Mouse (Mus musculus): ENCODE measurements around the gene Cd93. TPM values are rescaled to one million over a fixed set of nuclear protein-coding genes. Genes with fewer than 3 reads are reported as not detected.

The Cd93 gene
- total RNA-seq, 2 experiments from 2014 or later, result 12.6 to 16.5 TPM

DNA sequence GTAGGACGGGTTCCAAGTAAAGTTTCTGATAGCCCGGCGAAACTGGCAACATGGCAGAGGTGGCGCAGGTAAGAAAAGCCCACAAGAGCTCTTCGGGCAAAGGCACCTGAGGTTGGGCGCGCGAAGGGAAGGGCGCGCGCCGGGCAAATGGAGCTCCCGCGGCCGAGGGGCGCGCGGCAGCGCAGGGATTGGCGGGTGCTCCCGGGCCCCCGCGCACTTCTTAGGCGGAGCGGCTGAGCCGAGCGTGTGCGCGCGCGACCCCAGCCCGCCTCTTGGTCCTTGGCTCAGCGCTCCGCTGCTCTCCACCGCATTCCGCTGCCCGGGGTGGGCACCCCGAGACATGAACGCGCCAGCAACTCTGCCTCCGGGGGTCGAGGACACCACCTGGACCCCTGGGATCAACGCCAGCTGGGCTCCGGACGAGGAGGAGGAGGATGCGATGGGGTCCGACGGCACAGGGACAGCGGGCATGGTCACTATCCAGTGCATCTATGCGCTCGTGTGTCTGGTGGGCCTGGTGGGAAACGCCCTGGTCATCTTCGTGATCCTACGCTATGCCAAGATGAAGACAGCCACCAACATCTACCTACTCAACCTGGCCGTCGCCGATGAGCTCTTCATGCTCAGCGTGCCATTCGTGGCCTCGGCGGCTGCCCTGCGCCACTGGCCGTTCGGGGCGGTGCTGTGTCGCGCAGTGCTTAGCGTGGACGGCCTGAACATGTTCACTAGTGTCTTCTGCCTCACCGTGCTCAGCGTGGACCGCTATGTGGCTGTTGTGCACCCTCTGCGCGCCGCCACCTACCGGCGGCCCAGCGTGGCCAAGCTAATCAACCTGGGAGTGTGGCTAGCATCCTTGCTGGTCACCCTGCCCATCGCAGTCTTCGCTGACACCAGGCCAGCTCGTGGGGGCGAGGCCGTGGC lies 48.0 kb downstream of the Cd93 start, which contains the start of gene Sstr4:
Gene Sstr4, plus strand, starts transcription at position 214 of the 921 bp plus-strand sequence.
- DNase-seq, result peak; percentile 74
- intact Hi-C loops (cut with DNase I), result loop anchor here (10.0 kb wide), 1 partner anchor 121 kb away; no protein-coding TSS in a partner anchor
- peak; percentile 81 for TF ChIP-seq CTCF (IDR thresholded peaks at IDR 0.05)
- H3K4me3 ChIP-seq, result peak within 1 kb of the TSS; percentile 75
- H3K27ac ChIP-seq, result peak within 1 kb of the TSS; percentile 75

DNA sequence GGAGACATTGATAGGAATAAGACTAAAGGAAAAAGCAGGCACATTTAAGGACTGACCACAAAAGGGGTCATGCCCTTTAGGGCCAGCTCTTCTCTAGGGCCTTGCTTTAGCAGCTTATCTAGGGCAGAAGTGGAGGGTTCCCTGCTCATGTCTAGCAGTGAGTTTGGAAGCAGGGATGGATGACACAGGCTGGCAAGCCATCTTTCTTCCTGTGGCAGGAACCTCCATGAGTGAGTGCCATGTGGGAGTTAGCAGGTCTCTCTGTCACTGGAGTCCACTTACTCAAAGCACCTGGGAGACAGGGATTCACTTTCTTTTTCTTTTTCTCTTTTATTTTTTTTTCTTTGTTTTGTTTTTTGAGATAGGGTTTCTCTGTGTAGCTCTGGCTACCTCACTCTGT lies 49.5 kb downstream of the Cd93 start:
- Histone ChIP-seq H3K27ac (no peak overlapping the region), H3K4me3 (no peak overlapping the region)
- intact Hi-C loops (cut with DNase I), result loop anchor here (10.0 kb wide), 1 partner anchor 119 kb away; no protein-coding TSS in a partner anchor
- TF ChIP-seq CTCF (IDR thresholded peaks at IDR 0.05), result no peak
- no peak for DNase-seq

DNA sequence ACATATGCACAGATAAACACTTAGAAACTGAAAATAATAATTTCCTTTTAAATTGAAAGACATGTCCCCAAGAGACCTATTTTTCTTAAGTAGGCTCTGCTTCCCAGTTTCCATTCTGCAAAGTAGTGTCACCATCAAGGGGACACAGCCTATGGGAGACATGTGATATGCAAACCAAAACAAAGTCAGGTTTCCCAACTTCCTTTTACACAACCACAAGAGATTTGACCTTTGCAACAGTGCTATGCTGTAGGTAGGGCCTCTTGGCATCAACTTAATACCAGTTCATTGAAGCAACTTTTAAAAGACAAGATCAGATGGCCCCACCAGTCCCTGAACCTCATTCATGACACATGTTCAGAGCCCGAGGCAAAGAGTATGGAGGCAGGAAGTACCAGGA lies 50.2 kb downstream of the Cd93 start:
- Histone ChIP-seq H3K27ac (no peak overlapping the region), H3K4me3 (no peak overlapping the region)
- no peak for TF ChIP-seq CTCF (IDR thresholded peaks at IDR 0.05)
- DNase-seq, result no peak
- intact Hi-C loops (cut with DNase I), result loop anchor here (10.0 kb wide), 1 partner anchor 118 kb away; no protein-coding TSS in a partner anchor

DNA sequence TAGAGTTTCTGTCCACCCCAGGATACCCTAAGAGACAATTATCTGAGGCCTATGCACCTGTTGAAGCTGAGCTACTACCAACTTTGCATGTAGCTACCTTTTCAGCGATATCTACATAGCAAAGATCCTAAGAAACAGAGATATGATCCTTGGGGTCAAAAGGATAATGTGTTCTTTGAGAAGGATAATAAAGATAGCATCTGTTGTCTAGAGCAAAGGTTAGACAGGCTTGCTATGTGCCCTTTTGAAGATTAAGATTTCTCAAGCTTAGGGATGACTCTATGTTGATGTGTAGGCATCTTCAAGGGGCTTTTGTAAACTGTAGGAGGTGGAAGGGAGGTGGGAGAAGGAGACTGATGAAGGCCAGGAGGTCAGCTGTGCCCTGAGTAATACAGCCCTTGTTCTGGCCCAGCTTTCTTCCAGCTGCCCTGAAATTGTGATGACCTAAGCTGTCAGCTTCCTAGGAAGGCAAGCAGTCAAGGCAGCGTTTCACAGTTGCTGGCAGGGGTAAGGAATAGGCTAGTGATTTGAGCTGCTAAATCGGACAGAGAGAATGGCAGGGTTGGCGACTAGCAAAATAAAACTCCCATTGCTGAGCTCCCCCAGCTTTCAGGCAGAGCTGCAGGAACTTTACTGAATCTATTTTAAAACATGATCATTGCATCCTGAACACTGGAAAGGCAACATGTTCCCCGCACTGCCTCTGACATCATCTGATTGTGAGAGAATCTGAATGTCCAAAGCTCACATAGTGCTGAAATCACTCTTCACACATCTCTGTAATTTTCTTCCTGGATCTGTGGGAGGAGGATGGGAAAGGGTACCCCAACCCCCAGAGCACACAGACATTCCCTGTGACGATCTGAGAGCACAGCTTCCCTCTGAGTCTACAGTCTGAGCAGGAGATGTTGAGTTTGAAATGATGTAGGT lies 55.4 kb downstream of the Cd93 start:
- DNase-seq, result peak; percentile 55
- TF ChIP-seq CTCF (IDR thresholded peaks at IDR 0.05), result no peak
- Histone ChIP-seq H3K27ac (peak overlapping the region; percentile 50), H3K4me3 (peak overlapping the region; percentile 3; the same call in 1 of the 2 replicates)
- intact Hi-C loops (cut with DNase I), result no loop called here

DNA sequence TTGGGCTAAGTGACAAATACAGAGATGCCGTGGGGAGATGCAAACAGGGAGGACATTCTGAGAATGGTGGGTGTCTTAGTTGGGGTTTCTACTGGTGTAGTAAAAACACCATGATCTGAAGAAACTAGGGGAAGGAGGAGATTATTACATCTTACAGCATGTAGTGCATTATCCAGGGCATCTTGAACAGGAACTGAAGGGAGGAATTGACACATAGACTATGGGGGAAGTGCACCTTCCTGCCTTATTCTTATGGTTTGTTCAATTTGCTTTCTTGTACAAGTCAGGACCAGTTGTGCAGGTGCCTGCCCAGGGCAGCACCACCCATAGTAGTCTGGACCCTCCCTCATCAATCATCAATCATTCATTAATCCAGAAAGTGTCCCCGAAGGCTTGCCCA lies 56.4 kb downstream of the Cd93 start:
- TF ChIP-seq CTCF (IDR thresholded peaks at IDR 0.05), result no peak
- intact Hi-C loops (cut with DNase I), result no loop called here
- no peak for DNase-seq
- Histone ChIP-seq H3K4me3 (no peak overlapping the region), H3K27ac (no peak overlapping the region)

Other genes starting within 250 kb of the Cd93 start
- gene Sstr4, start 48.2 kb downstream of the Cd93 start, total RNA-seq (2021), result under 1 TPM; 0.28 to 0.47 TPM
- gene Thbd, start 35.4 kb downstream of the Cd93 start, total RNA-seq (2021), result 10 to 100 TPM; 13.0 to 24.0 TPM
- 1 to 10 TPM; 6.6 to 7.7 TPM for gene Nxt1, start 229.0 kb upstream of the Cd93 start, total RNA-seq (2021)
- 10 to 100 TPM; 18.9 to 26.3 TPM for gene Gzf1, start 237.5 kb upstream of the Cd93 start, total RNA-seq (2021)

All from gastrocnemius, adult 2 months (tissue).